Mouse (Mus musculus): ENCODE measurements around the gene Upk3bl.

DNA sequence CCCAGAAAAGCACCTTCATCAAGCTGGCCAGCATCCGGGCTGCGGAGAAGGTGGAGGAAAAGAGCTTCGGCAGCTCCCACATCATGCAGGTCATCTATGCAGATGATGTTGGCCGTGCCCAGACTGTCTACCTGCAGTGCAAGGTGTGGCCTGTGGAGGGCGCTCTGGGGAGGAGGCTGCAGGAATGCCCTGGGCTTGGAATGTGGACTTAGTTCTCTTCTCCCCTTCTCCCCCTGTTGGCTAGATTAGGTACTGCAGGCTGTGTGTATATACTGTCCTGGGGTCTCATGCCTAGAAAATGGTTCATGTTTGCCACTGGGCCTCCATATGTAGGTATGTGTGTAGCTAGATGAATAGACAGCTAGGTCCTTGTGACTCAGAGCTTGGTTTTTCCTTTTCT lies 50.2 kb downstream of the Upk3bl start:
- TF ChIP-seq GATA1 (IDR thresholded peaks at IDR 0.05; ENCODE audit: low read length) (no peak), TAL1 (IDR thresholded peaks at IDR 0.05; ENCODE audit: low read length) (no peak)
